Mouse (Mus musculus) G1E (cell line): ENCODE results near the gene Sec14l2. TPM values are rescaled to one million over a fixed set of nuclear protein-coding genes. Genes with fewer than 3 reads are reported as not detected.

Experiments
- ATAC-seq: 2 replicates; pipeline ENCODE4 v1.8.0; 2016; ENCODE audit warnings: mild to moderate bottlenecking; ENCODE audit not compliant: insufficient number of reproducible peaks, poor library complexity, low FRiP score, severe bottlenecking; ENCODE audit errors: extremely low read depth
- DNase-seq: peaks from one replicate; pipeline ENCODE4 v3.0.0; 2012; ENCODE audit warnings: low spot score
- H3K27me3 ChIP-seq: 2 replicates; pipeline ENCODE4 v1.6.1; 2012; ENCODE audit warnings: mild to moderate bottlenecking, low read length, inconsistent platforms; ENCODE audit not compliant: insufficient read depth
- H3K36me3 ChIP-seq: replicated peaks from 2 replicates; pipeline ENCODE3; 2012; ENCODE audit warnings: mild to moderate bottlenecking, inconsistent platforms
- H3K4me1 ChIP-seq: 2 replicates; pipeline ENCODE4 v1.6.1; 2012; ENCODE audit warnings: low read depth, low read length, inconsistent platforms, mixed read lengths; ENCODE audit not compliant: insufficient read depth
- H3K4me3 ChIP-seq: 2 replicates; pipeline ENCODE4 v1.5.1; 2012; ENCODE audit warnings: low read depth, mild to moderate bottlenecking, inconsistent platforms, low read length, moderate library complexity, mixed read lengths
- H3K9me3 ChIP-seq: replicated peaks from 2 replicates; pipeline ENCODE4 v1.6.1; 2012; ENCODE audit warnings: inconsistent platforms
- CTCF ChIP-seq: IDR thresholded peaks from 2 replicates; pipeline ENCODE4 v1.5.1; 2012; ENCODE audit warnings: low read depth, low read length, inconsistent platforms, mixed read lengths
- GATA1 ChIP-seq: IDR thresholded peaks from 2 replicates; pipeline ENCODE4 v1.6.1; 2012; ENCODE audit warnings: borderline replicate concordance, low read length, inconsistent platforms, mixed read lengths
- GATA2 ChIP-seq: IDR thresholded peaks from 2 replicates; pipeline ENCODE4 v1.6.1; 2012; ENCODE audit warnings: low read depth, low read length, inconsistent platforms, borderline replicate concordance
- POLR2AphosphoS5 ChIP-seq: IDR thresholded peaks from 2 replicates; pipeline ENCODE4 v1.6.1; 2012; ENCODE audit warnings: low read depth, low read length, inconsistent platforms; ENCODE audit not compliant: insufficient replicate concordance
- TAL1 ChIP-seq: conservative IDR thresholded peaks from 2 replicates; pipeline ENCODE4 v1.6.1; 2012; ENCODE audit warnings: low read depth, low read length, inconsistent platforms, mixed read lengths
- polyA plus RNA-seq: library from polyadenylated mRNA; stranded (reverse); fragments of >175 nt; gene quantifications from 2 replicates; pipeline ENCODE4 v1.2.3, GENCODE M21; 2012
- total RNA-seq, 2 experiments: library from RNA; stranded (forward) in 1 of 2; stranded (reverse) in 1 of 2; fragments of 200-1000 nt in 1 of 2; fragments of >200 nt in 1 of 2; fragmentation: Nextera tagmentation in 1 of 2; gene quantifications; 2 replicates each; pipeline ENCODE4 v1.2.3; 2014 to 2017

Gene Sec14l2
- total and polyA plus RNA-seq, 3 experiments, result 3.5 to 13.8 (median 6.6) TPM

DNA sequence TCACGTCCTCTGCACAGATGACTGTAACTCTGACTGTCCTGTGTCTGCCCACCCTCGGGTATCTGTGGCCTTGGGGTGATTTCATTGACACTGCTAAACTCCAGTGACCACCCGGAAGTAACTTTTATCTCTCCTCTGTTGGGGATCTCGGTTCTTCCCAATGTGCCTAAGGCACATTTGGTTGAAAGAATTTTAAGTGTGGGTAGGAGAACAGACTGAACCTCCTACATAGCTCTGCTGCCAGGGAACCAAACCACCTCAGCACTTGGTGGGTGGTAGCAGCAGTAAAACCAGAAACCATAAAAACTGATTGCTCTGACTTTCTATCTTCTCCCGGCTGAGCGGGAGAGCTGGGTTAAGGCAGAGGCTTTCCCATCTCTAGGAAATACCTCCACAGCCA is 17.8 kb downstream of the Sec14l2 start:
- ATAC-seq (no peak), DNase-seq (no peak)
- no peak for TF ChIP-seq GATA2
- no peak for TF ChIP-seq POLR2AphosphoS5
- TF ChIP-seq TAL1, result no peak
- TF ChIP-seq GATA1, result no peak
- H3K36me3 ChIP-seq, result peaks cover 14% of the 10 kb centered on the region
- H3K27me3 ChIP-seq, result peaks cover 39% of the 10 kb centered on the region
- H3K4me1 ChIP-seq, result no peaks in the 10 kb centered on the region
- no peak overlapping the region for H3K4me3 ChIP-seq
- no peaks in the 10 kb centered on the region for H3K9me3 ChIP-seq

GRCm38 (mm10) chr11:4104989-4105388 is 18.2 kb downstream of the Sec14l2 start:
- Histone ChIP-seq H3K4me1 (no peaks in the 10 kb centered on the region), H3K36me3 (peaks cover 14% of the 10 kb centered on the region), H3K27me3 (peaks cover 39% of the 10 kb centered on the region), H3K4me3 (no peak overlapping the region), H3K9me3 (no peaks in the 10 kb centered on the region)
- ATAC-seq (no peak), DNase-seq (no peak)
- TF ChIP-seq GATA1 (no peak), CTCF (no peak), GATA2 (no peak), TAL1 (no peak), POLR2AphosphoS5 (no peak)

- ATAC-seq (no peak), DNase-seq (no peak)
- Histone ChIP-seq H3K4me1 (peaks cover 3% of the 10 kb centered on the region; the same call in 1 of the 2 replicates), H3K4me3 (no peak overlapping the region), H3K36me3 (peaks cover 15% of the 10 kb centered on the region), H3K9me3 (no peaks in the 10 kb centered on the region), H3K27me3 (peaks cover 33% of the 10 kb centered on the region)
- TF ChIP-seq GATA2 (no peak), GATA1 (no peak), TAL1 (no peak), CTCF (no peak), POLR2AphosphoS5 (no peak)
Measured at GRCm38 (mm10) chr11:4103522-4103921, 19.7 kb downstream of the Sec14l2 start.

GRCm38 (mm10) chr11:4101851-4102250 is 21.4 kb downstream of the Sec14l2 start:
- no peak for DNase-seq
- peaks cover 12% of the 10 kb centered on the region for H3K36me3 ChIP-seq
- no peak overlapping the region for H3K4me3 ChIP-seq
- no peak for ATAC-seq
- H3K4me1 ChIP-seq, result peaks cover 20% of the 10 kb centered on the region
- H3K9me3 ChIP-seq, result no peaks in the 10 kb centered on the region
- TF ChIP-seq GATA1 (no peak), TAL1 (no peak), GATA2 (no peak)
- peaks cover 26% of the 10 kb centered on the region for H3K27me3 ChIP-seq

- ATAC-seq, result no peak
- Histone ChIP-seq H3K4me3 (no peak overlapping the region), H3K9me3 (no peaks in the 10 kb centered on the region), H3K4me1 (peaks cover 39% of the 10 kb centered on the region), H3K36me3 (peaks cover 12% of the 10 kb centered on the region), H3K27me3 (peaks cover 18% of the 10 kb centered on the region)
- no peak for DNase-seq
- no peak for TF ChIP-seq CTCF
- no peak for TF ChIP-seq GATA1
- TF ChIP-seq TAL1, result no peak
- TF ChIP-seq GATA2, result no peak
- TF ChIP-seq POLR2AphosphoS5, result no peak
Measured at GRCm38 (mm10) chr11:4099447-4099846, 23.8 kb downstream of the Sec14l2 start.

- peaks cover 17% of the 10 kb centered on the region for H3K36me3 ChIP-seq
- H3K4me1 ChIP-seq, result peaks cover 45% of the 10 kb centered on the region
- H3K27me3 ChIP-seq, result peaks cover 18% of the 10 kb centered on the region
- DNase-seq (no peak), ATAC-seq (no peak)
- TF ChIP-seq GATA1, result no peak
- TF ChIP-seq TAL1, result no peak
- H3K9me3 ChIP-seq, result no peaks in the 10 kb centered on the region
- H3K4me3 ChIP-seq, result no peak overlapping the region
Measured at GRCm38 (mm10) chr11:4098816-4099215, 24.4 kb downstream of the Sec14l2 start.

- Histone ChIP-seq H3K9me3 (no peaks in the 10 kb centered on the region), H3K36me3 (peaks cover 17% of the 10 kb centered on the region), H3K4me3 (no peak overlapping the region), H3K27me3 (peaks cover 11% of the 10 kb centered on the region), H3K4me1 (peaks cover 52% of the 10 kb centered on the region)
- ATAC-seq, result no peak
- TF ChIP-seq GATA2, result no peak
- TF ChIP-seq POLR2AphosphoS5, result no peak
- no peak for TF ChIP-seq CTCF
- TF ChIP-seq TAL1, result no peak
- TF ChIP-seq GATA1, result no peak
- peak; percentile 36 for DNase-seq
Measured at GRCm38 (mm10) chr11:4098120-4098519, 25.1 kb downstream of the Sec14l2 start.
